Mouse (Mus musculus) forebrain, embryonic 14.5 days (tissue): Measurements from ENCODE around the gene Ano9. TPM values are rescaled to one million over a fixed set of nuclear protein-coding genes. Genes with fewer than 3 reads are reported as not detected.

Experiments used
- ATAC-seq: fragments of 200-750 bp; cut with Nextera tagmentation; 2 replicates; pipeline ENCODE4 v1.8.0; 2017; ENCODE audit warnings: mild to moderate bottlenecking, moderate library complexity
- DNase-seq: peaks from one replicate; pipeline ENCODE4 v3.0.0-alpha.2; 2015; ENCODE audit warnings: low spot score
- H3K27ac ChIP-seq: fragments of 300-500 bp; sonication (generic); 2 replicates; pipeline ENCODE4 v1.5.1; 2014; ENCODE audit warnings: low read depth, mild to moderate bottlenecking, control low read depth, low read length, moderate library complexity
- H3K27me3 ChIP-seq: fragments of 300-500 bp; sonication (generic); replicated peaks from 2 replicates; pipeline ENCODE4 v1.6.1; 2014; ENCODE audit warnings: low read length, control low read depth, mixed read lengths; ENCODE audit not compliant: control insufficient read depth, insufficient read depth
- H3K36me3 ChIP-seq: fragments of 300-500 bp; sonication (generic); 2 replicates; pipeline ENCODE4 v1.6.1; 2014; ENCODE audit warnings: low read length, control low read depth; ENCODE audit not compliant: control insufficient read depth, insufficient read depth
- H3K4me1 ChIP-seq: fragments of 300-500 bp; sonication (generic); 2 replicates; pipeline ENCODE4 v1.6.1; 2014; ENCODE audit warnings: antibody characterized with exemption, low read length, control low read depth; ENCODE audit not compliant: control insufficient read depth, insufficient read depth
- H3K4me2 ChIP-seq: fragments of 300-500 bp; sonication (generic); 2 replicates; pipeline ENCODE4 v1.6.1; 2014; ENCODE audit warnings: mild to moderate bottlenecking, control low read depth, low read length
- H3K4me3 ChIP-seq: fragments of 300-500 bp; sonication (generic); 2 replicates; pipeline ENCODE4 v1.5.1; 2014; ENCODE audit warnings: low read depth, low read length, control low read depth
- H3K9ac ChIP-seq: fragments of 300-500 bp; sonication (generic); 2 replicates; pipeline ENCODE4 v1.6.1; 2014; ENCODE audit warnings: mild to moderate bottlenecking, low read length, control low read depth, moderate library complexity
- H3K9me3 ChIP-seq: fragments of 300-500 bp; sonication (generic); replicated peaks from 2 replicates; pipeline ENCODE4 v1.6.1; 2016; ENCODE audit warnings: low read length, control low read depth, mixed read lengths; ENCODE audit not compliant: control insufficient read depth
- WGBS: fragments of 180-500 bp; shearing (Covaris S2); extraction: QIAGEN DNeasy Blood & Tissue Kit; methylation state at CpG from one replicate; pipeline ENCODE4 v1.1.7; 2014; 5-methylcytosine and 5-hydroxymethylcytosine counted together
- polyA plus RNA-seq: library from polyadenylated mRNA; unstranded; fragments of >200 nt; fragmentation: Nextera tagmentation; extraction: Ambion mirVana; gene quantifications from 2 replicates; pipeline ENCODE4 v1.2.1, GENCODE M21; 2014

Gene Ano9
- polyA plus RNA-seq, 1 experiment from 2014 or later = not detected

DNA sequence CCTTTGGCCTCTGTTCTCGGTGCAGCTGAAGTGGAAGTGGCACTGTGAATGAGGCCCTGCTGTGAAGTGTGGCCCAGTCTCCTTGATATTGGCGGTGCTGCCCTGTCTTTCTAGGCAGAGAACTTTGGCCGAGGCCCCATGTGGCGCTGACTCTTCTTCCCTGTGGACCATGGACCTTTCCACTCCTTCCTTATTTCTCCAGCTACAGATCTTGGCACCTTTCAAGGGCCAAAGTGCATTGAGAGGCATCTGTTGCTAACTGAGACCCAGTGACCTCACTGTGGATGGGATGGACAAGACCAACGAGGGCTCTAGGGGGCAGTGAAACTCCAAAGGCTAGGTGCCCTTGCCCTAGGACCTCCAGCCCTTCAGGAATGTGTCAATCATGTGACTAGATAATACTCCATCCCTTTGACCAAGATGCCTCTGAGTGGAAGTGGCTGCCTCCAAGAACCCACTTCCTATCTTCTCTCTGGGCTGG lies 3.5 kb upstream of the Ano9 start:
- Histone ChIP-seq H3K9me3 (no peaks in the 10 kb centered on the region), H3K4me2 (no peak overlapping the region), H3K9ac (no peak overlapping the region), H3K4me1 (no peaks in the 10 kb centered on the region), H3K27ac (no peak overlapping the region), H3K27me3 (no peaks in the 10 kb centered on the region), H3K36me3 (no peaks in the 10 kb centered on the region), H3K4me3 (no peak overlapping the region)
- ATAC-seq = no peak
- no peak for DNase-seq
- 80% methylated on average over 5 of the region's 5 CpGs for WGBS

DNA sequence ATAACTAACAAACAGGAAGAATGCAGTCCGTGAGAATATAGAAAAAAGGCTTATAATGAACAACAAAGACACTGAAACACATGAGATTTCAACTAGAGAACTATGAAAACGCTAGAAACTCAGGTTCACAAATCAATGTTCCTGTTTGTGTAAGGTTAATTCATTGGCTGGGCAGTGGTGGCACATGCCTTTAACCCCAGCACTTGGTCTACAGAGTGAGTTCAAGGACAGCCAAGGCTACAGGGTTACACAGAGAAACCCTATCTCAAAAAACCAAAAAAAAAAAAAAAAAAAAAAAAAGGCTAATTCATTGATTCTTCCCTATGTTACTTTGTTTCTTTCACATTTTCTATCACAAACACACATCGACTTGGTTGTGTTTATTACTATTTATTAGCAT lies 3.0 kb upstream of the Ano9 start:
- Histone ChIP-seq H3K27me3 (no peaks in the 10 kb centered on the region), H3K9me3 (no peaks in the 10 kb centered on the region), H3K4me1 (no peaks in the 10 kb centered on the region), H3K9ac (no peak overlapping the region), H3K36me3 (no peaks in the 10 kb centered on the region), H3K27ac (no peak overlapping the region), H3K4me3 (no peak overlapping the region), H3K4me2 (no peak overlapping the region)
- no peak for DNase-seq
- ATAC-seq = no peak
- 89% methylated on average over 3 of the region's 3 CpGs for WGBS

DNA sequence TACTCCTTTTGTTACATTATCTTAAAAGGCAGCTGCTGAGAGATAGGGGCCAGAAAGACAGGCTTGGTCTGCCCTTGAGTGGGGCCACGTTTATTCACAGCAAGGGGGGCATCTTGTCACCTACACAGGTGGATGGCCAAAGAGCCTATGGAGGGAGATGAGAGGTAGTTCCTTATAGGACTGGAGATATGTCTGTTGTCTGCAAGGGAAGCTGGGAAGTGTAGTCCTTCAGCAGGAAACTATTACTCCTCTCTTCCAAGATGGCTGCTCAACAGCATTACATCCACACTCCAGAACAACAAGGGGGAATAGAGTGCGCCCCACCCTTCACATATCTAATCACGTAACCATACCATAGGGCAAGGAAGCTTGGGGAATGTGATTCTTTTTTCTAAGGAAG lies 1.9 kb upstream of the Ano9 start:
- Histone ChIP-seq H3K4me1 (no peaks in the 10 kb centered on the region), H3K27me3 (no peaks in the 10 kb centered on the region), H3K9ac (no peak overlapping the region), H3K9me3 (no peaks in the 10 kb centered on the region), H3K4me2 (no peak overlapping the region), H3K4me3 (no peak overlapping the region), H3K36me3 (no peaks in the 10 kb centered on the region), H3K27ac (no peak overlapping the region)
- DNase-seq (peak; percentile 17), ATAC-seq (no peak)
- WGBS = 67% methylated on average over 3 of the region's 3 CpGs

DNA sequence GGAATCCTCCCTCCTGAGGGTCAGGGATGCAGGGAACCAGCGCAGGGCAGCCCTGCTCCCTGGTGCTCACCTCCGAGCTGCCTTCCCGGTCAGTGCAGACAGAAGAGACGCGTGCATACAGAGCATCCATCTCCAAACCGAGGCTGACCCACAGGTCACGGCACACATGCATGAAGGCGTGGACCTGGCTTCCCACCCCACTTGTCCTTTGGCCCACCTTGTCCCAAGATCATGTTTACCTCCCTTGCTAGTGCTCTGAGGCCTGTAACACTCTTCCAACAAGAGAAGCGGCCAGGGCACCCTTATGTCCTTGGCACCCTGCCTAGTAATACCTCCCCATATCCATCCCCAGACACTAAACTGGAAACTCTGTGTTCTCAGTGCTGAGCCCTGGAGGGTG lies 1.7 kb downstream of the Ano9 start:
- no peaks in the 10 kb centered on the region for H3K4me1 ChIP-seq
- H3K9me3 ChIP-seq = no peaks in the 10 kb centered on the region
- no peak for ATAC-seq
- no peaks in the 10 kb centered on the region for H3K27me3 ChIP-seq
- H3K27ac ChIP-seq = no peak overlapping the region
- H3K9ac ChIP-seq = no peak overlapping the region
- no peaks in the 10 kb centered on the region for H3K36me3 ChIP-seq
- 88% methylated on average over 9 of the region's 9 CpGs for WGBS
- no peak overlapping the region for H3K4me3 ChIP-seq
- no peak for DNase-seq
- no peak overlapping the region for H3K4me2 ChIP-seq

DNA sequence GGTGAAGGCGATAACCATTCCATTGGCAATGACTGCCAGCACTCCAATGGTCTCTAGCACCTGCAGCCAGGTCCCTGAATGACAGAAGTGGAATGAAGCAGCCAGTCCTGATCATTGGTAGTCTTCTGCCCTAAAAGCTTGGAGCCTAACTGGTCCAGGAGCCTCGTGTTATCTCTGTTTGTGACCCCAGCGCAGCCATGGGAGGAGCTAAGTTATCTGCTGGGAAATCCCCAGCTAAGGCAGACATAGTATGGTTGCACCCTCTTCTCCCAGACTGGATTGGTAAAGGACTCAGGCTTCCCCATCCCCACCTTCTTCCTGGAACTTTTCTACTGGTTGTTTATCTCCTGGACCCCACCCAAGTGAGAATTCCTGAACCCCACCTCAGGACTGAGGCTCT lies 14.4 kb downstream of the Ano9 start:
- Histone ChIP-seq H3K9me3 (no peaks in the 10 kb centered on the region), H3K4me3 (no peak overlapping the region), H3K27ac (no peak overlapping the region), H3K4me2 (no peak overlapping the region), H3K36me3 (no peaks in the 10 kb centered on the region), H3K4me1 (peaks cover 2% of the 10 kb centered on the region; the same call in 1 of the 2 replicates), H3K9ac (no peak overlapping the region), H3K27me3 (peaks cover 28% of the 10 kb centered on the region)
- ATAC-seq = no peak
- 82% methylated on average over 3 of the region's 3 CpGs for WGBS
- DNase-seq = no peak

DNA sequence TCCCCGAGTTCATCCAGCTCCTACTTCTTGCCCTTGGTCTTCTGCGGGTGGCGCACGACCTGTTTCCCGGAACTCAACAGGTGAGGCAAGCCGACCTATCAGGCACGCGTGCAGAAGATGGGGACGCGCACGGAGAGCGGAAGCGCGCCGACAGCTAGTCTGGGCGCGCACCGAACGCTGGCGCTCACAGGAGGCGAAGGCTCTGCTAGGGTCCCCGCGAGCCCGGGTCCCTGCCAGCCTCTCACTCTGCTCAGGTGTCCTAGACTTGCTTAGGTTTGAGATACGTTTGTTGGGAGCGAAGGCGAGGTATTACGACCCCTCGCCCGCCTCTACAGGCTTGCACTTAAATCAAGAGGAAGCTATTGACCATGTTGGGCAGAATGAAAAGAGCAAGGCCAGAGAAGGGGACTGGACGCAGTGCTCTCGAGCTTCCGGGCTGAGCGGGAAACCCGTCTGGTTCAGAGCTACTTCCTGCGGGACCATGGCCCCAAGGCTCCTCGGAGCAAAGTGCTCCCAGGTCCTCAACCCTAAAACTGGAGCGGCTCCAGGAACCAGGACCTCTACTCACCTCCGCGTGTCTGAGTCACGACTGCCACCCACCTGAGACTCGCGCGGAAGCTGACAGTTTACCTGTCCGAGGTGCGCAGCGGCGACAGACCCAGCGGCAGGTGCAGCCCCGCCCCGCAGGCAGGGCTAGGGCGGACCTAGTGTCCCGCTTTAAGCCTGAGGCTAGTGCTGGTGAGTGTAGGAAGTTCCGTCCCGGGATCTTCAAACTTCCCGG lies 17.5 kb downstream of the Ano9 start, which contains the start of gene Sigirr:
Gene Sigirr, minus strand, starts transcription at position 662 of the 781 bp plus-strand sequence.
- ATAC-seq = no peak
- Histone ChIP-seq H3K9ac (peak within 1 kb of the TSS; percentile 41), H3K4me3 (peak within 1 kb of the TSS; percentile 34), H3K27me3 (peaks cover 28% of the 10 kb centered on the region), H3K27ac (no peak within 1 kb of the TSS), H3K4me1 (peaks cover 2% of the 10 kb centered on the region; the same call in 1 of the 2 replicates), H3K9me3 (no peaks in the 10 kb centered on the region), H3K36me3 (no peaks in the 10 kb centered on the region), H3K4me2 (peak within 1 kb of the TSS; percentile 54)
- peak; percentile 48 for DNase-seq
- 2% methylated on average over 56 of the region's 56 CpGs for WGBS

DNA sequence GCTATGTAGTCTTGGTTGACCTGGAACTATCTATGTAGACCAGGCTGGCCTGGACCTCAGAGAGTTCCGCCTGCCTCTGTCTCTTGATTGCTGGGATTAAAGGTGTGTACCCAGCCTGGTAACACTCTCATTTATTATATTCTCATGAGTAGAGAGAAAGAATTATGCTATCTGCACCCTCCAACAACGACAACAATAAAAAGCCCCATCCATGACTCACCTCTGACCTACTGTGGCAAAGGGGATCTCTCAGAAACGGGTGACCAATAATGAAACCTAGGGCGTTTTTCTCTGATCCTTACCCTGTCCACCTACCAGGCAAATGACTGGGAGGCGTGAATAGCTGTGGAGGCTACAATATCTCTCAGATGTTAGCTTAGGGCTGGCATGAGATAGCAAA lies 20.4 kb downstream of the Ano9 start:
- no peaks in the 10 kb centered on the region for H3K36me3 ChIP-seq
- WGBS = 89% methylated on average over 5 of the region's 5 CpGs
- DNase-seq = no peak

DNA sequence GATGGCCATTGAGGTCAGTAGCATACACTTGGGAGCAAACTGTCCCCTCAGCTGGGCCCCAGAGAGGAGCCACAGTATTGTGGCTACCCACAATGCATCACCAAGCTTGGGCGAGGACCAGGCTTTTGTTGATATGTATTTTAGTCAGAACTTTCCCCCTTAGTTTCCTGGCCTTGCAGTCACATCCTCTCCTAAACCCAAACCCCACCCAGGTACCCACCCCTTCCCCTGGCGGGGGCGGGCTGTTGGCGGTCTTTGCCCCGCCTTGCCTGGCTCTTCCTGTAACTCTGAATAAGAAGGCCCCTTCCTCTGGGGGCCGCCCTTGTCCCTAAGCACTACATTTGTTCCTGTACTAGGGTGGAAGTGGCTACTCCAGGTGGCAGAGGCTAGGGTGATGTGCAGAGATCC lies 21.0 kb downstream of the Ano9 start:
- no peaks in the 10 kb centered on the region for H3K36me3 ChIP-seq
- H3K9me3 ChIP-seq = no peaks in the 10 kb centered on the region
- H3K27me3 ChIP-seq = peaks cover 23% of the 10 kb centered on the region
- H3K9ac ChIP-seq = no peak overlapping the region
- DNase-seq (no peak), ATAC-seq (no peak)
- 43% methylated on average over 6 of the region's 6 CpGs for WGBS
- H3K4me3 ChIP-seq = no peak overlapping the region
- H3K27ac ChIP-seq = no peak overlapping the region
- H3K4me1 ChIP-seq = peaks cover 2% of the 10 kb centered on the region; the same call in 1 of the 2 replicates
- no peak overlapping the region for H3K4me2 ChIP-seq

More for the DNA sequence above, 20.4 kb downstream of the Ano9 start:
- no peak overlapping the region for H3K27ac ChIP-seq
- H3K9ac ChIP-seq = no peak overlapping the region
- H3K4me3 ChIP-seq = no peak overlapping the region
- H3K27me3 ChIP-seq = peaks cover 28% of the 10 kb centered on the region
- peaks cover 2% of the 10 kb centered on the region; the same call in 1 of the 2 replicates for H3K4me1 ChIP-seq
- H3K9me3 ChIP-seq = no peaks in the 10 kb centered on the region
- no peak overlapping the region for H3K4me2 ChIP-seq
- no peak for ATAC-seq

DNA sequence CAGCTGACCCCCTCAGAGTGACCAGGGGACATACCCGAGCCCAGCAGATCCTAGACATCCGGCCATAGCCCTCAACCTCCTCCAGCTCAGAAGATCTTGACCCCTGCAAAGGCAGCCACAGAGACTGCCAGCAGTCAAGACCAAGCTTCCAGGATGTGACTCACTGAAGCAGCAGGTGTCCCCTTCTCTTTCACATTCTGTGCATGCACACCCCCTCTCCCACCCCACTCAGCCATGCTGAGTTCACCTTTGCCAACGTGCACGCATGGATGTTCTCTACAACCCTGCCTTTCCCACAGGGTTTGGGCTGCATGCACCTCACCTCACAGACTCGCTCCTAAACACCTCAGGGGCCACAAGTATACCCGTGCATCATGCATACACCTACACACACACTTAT lies 21.6 kb downstream of the Ano9 start:
- Histone ChIP-seq H3K27me3 (peaks cover 19% of the 10 kb centered on the region), H3K9me3 (no peaks in the 10 kb centered on the region), H3K4me1 (peaks cover 2% of the 10 kb centered on the region; the same call in 1 of the 2 replicates), H3K4me2 (no peak overlapping the region), H3K36me3 (no peaks in the 10 kb centered on the region), H3K4me3 (no peak overlapping the region), H3K27ac (no peak overlapping the region), H3K9ac (no peak overlapping the region)
- DNase-seq (no peak), ATAC-seq (no peak)
- 72% methylated on average over 6 of the region's 6 CpGs for WGBS
